Mouse (Mus musculus) heart, embryonic 11.5 days (tissue): Measurements from ENCODE around the gene Lrch4. TPM values are rescaled to one million over a fixed set of nuclear protein-coding genes. Genes with fewer than 3 reads are reported as not detected.

Experiments used
- ATAC-seq: fragments of 200-750 bp; cut with Nextera tagmentation; replicated peaks from 2 replicates; pipeline ENCODE4 v1.8.0; 2017; ENCODE audit warnings: moderate library complexity; ENCODE audit not compliant: insufficient number of reproducible peaks, low FRiP score, low TSS enrichment
- H3K27ac ChIP-seq: fragments of 300-500 bp; sonication (generic); 2 replicates; pipeline ENCODE4 v1.5.1; 2014; ENCODE audit warnings: mild to moderate bottlenecking, low read depth, low read length
- H3K27me3 ChIP-seq: fragments of 300-500 bp; sonication (generic); 2 replicates; pipeline ENCODE4 v1.6.1; 2014; ENCODE audit warnings: mild to moderate bottlenecking, low read length, mixed read lengths; ENCODE audit not compliant: control insufficient read depth, insufficient read depth
- H3K36me3 ChIP-seq: fragments of 300-500 bp; sonication (generic); 2 replicates; pipeline ENCODE4 v1.6.1; 2014; ENCODE audit warnings: mild to moderate bottlenecking, low read length, moderate library complexity, mixed read lengths; ENCODE audit not compliant: control insufficient read depth, insufficient read depth
- H3K4me1 ChIP-seq: fragments of 300-500 bp; sonication (generic); 2 replicates; pipeline ENCODE4 v1.6.1; 2014; ENCODE audit warnings: low read length; ENCODE audit not compliant: control insufficient read depth, insufficient read depth
- H3K4me2 ChIP-seq: fragments of 300-500 bp; sonication (generic); 2 replicates; pipeline ENCODE4 v1.6.1; 2014; ENCODE audit warnings: mild to moderate bottlenecking, moderate library complexity
- H3K4me3 ChIP-seq: fragments of 300-500 bp; sonication (generic); 2 replicates; pipeline ENCODE4 v1.5.1; 2014; ENCODE audit warnings: low read depth, low read length
- H3K9ac ChIP-seq: fragments of 300-500 bp; sonication (generic); 2 replicates; pipeline ENCODE4 v1.6.1; 2014; ENCODE audit warnings: mild to moderate bottlenecking, low read depth, low read length, moderate library complexity
- H3K9me3 ChIP-seq: fragments of 300-500 bp; sonication (generic); replicated peaks from 2 replicates; pipeline ENCODE4 v1.6.1; 2016; ENCODE audit warnings: low read length; ENCODE audit not compliant: control insufficient read depth
- WGBS: fragments of 180-500 bp; shearing (Covaris S2); extraction: QIAGEN DNeasy Blood & Tissue Kit; methylation state at CpG from one replicate; pipeline ENCODE4 v1.1.7; 2014; ENCODE audit not compliant: insufficient replicate concordance; 5-methylcytosine and 5-hydroxymethylcytosine counted together
- polyA plus RNA-seq: library from polyadenylated mRNA; unstranded; fragments of >200 nt; fragmentation: Nextera tagmentation; extraction: Ambion mirVana; gene quantifications from 2 replicates; pipeline ENCODE4 v1.2.1, GENCODE M21; 2014

The Lrch4 gene
- 26.0 and 28.0 TPM in 2 replicates for polyA plus RNA-seq

- Histone ChIP-seq H3K36me3 (peaks cover 2% of the 10 kb centered on the region; the same call in 1 of the 2 replicates), H3K9me3 (no peaks in the 10 kb centered on the region), H3K9ac (peak within 1 kb of the TSS; percentile 93), H3K4me2 (peak within 1 kb of the TSS; percentile 93), H3K4me1 (peaks cover 24% of the 10 kb centered on the region), H3K27ac (peak within 1 kb of the TSS; percentile 95), H3K4me3 (peak within 1 kb of the TSS; percentile 94), H3K27me3 (no peaks in the 10 kb centered on the region)
- under 1% methylated on average over 44 of the region's 46 CpGs for WGBS
- ATAC-seq = peak; percentile 97
These were observed at the start of gene Lrch4, which contains the start of the genes Fbxo24 and Gm20605 for GRCm38 (mm10) chr5:137628498-137629305. Lrch4 (plus strand) TSS chr5:137629121. Fbxo24 (minus strand) TSS chr5:137629002. Gm20605 (plus strand) TSS chr5:137629175.

GRCm38 (mm10) chr5:137580246-137580645 lies 48.7 kb upstream of the Lrch4 start:
- peaks cover 24% of the 10 kb centered on the region for H3K27me3 ChIP-seq
- H3K9me3 ChIP-seq = no peaks in the 10 kb centered on the region
- H3K4me1 ChIP-seq = peaks cover 5% of the 10 kb centered on the region; the same call in 1 of the 2 replicates
- no peak overlapping the region for H3K4me2 ChIP-seq
- no peak for ATAC-seq
- WGBS = 71% methylated on average over 6 of the region's 6 CpGs
- no peak overlapping the region for H3K27ac ChIP-seq
- no peaks in the 10 kb centered on the region for H3K36me3 ChIP-seq
- no peak overlapping the region for H3K9ac ChIP-seq
- no peak overlapping the region for H3K4me3 ChIP-seq

GRCm38 (mm10) chr5:137582702-137583101 lies 46.2 kb upstream of the Lrch4 start:
- no peak overlapping the region for H3K4me3 ChIP-seq
- H3K9me3 ChIP-seq = no peaks in the 10 kb centered on the region
- no peaks in the 10 kb centered on the region for H3K36me3 ChIP-seq
- H3K9ac ChIP-seq = no peak overlapping the region
- WGBS = 22% methylated on average over 8 of the region's 8 CpGs
- H3K4me2 ChIP-seq = no peak overlapping the region; the same call in 1 of the 2 replicates
- no peak for ATAC-seq
- H3K27ac ChIP-seq = no peak overlapping the region
- peaks cover 24% of the 10 kb centered on the region for H3K27me3 ChIP-seq
- peaks cover 5% of the 10 kb centered on the region; the same call in 1 of the 2 replicates for H3K4me1 ChIP-seq

- Histone ChIP-seq H3K4me3 (peak overlapping the region; percentile 41), H3K9ac (0 out of 2 replicates have a peak overlapping the region, but pooled peaks have one; percentile 16), H3K4me1 (peaks cover 5% of the 10 kb centered on the region; the same call in 1 of the 2 replicates), H3K27ac (no peak overlapping the region), H3K4me2 (peak overlapping the region; percentile 74), H3K36me3 (no peaks in the 10 kb centered on the region), H3K9me3 (no peaks in the 10 kb centered on the region), H3K27me3 (peaks cover 24% of the 10 kb centered on the region)
- ATAC-seq = no peak; the same call in 1 of the 2 replicates
- 9% methylated on average over 27 of the region's 27 CpGs for WGBS
These were observed 45.2 kb upstream of the Lrch4 start for GRCm38 (mm10) chr5:137583670-137584169.

- no peak overlapping the region for H3K4me2 ChIP-seq
- H3K9ac ChIP-seq = no peak overlapping the region
- H3K9me3 ChIP-seq = no peaks in the 10 kb centered on the region
- H3K27ac ChIP-seq = no peak overlapping the region
- H3K27me3 ChIP-seq = peaks cover 24% of the 10 kb centered on the region
- no peak for ATAC-seq
- no peak overlapping the region for H3K4me3 ChIP-seq
- no peaks in the 10 kb centered on the region for H3K36me3 ChIP-seq
- peaks cover 5% of the 10 kb centered on the region; the same call in 1 of the 2 replicates for H3K4me1 ChIP-seq
- WGBS = 36% methylated on average over 8 of the region's 8 CpGs
These were observed 43.9 kb upstream of the Lrch4 start for GRCm38 (mm10) chr5:137584976-137585375.

- Histone ChIP-seq H3K36me3 (no peaks in the 10 kb centered on the region; the same call in 1 of the 2 replicates), H3K4me2 (no peak overlapping the region), H3K27me3 (no peaks in the 10 kb centered on the region), H3K27ac (no peak overlapping the region), H3K4me3 (no peak overlapping the region), H3K4me1 (no peaks in the 10 kb centered on the region), H3K9ac (no peak overlapping the region), H3K9me3 (no peaks in the 10 kb centered on the region)
- WGBS = 74% methylated on average over 5 of the region's 5 CpGs
- ATAC-seq = no peak
These were observed 38.4 kb upstream of the Lrch4 start for GRCm38 (mm10) chr5:137590507-137590906.

- Histone ChIP-seq H3K36me3 (peaks cover 2% of the 10 kb centered on the region), H3K9me3 (no peaks in the 10 kb centered on the region), H3K4me2 (no peak overlapping the region), H3K4me3 (no peak overlapping the region), H3K4me1 (peaks cover 7% of the 10 kb centered on the region), H3K27me3 (no peaks in the 10 kb centered on the region), H3K27ac (no peak overlapping the region), H3K9ac (no peak overlapping the region)
- whole genome bisulfite sequencing = 75% methylated on average over 7 of the region's 7 CpGs
- ATAC-seq = no peak
These were observed 33.0 kb upstream of the Lrch4 start for GRCm38 (mm10) chr5:137595921-137596320.

- Histone ChIP-seq H3K27ac (no peak overlapping the region), H3K36me3 (peaks cover 2% of the 10 kb centered on the region), H3K4me3 (peak overlapping the region; percentile 10; the same call in 1 of the 2 replicates), H3K9me3 (no peaks in the 10 kb centered on the region), H3K4me2 (peak overlapping the region; percentile 46), H3K27me3 (no peaks in the 10 kb centered on the region), H3K9ac (peak overlapping the region; percentile 34; the same call in 1 of the 2 replicates), H3K4me1 (peaks cover 7% of the 10 kb centered on the region)
- WGBS = 24% methylated on average over 30 of the region's 30 CpGs
- no peak for ATAC-seq
These were observed 32.2 kb upstream of the Lrch4 start for GRCm38 (mm10) chr5:137596601-137597261.
